Mouse (Mus musculus) hematopoietic multipotent progenitor cell, adult 10-12 weeks (in vitro differentiated cells): Measurements from ENCODE around the gene BC051665. TPM values are rescaled to one million over a fixed set of nuclear protein-coding genes. Genes with fewer than 3 reads are reported as not detected.

Source experiments
- polyA plus RNA-seq: library from polyadenylated mRNA; stranded (reverse); fragments of >175 nt; gene quantifications from 2 replicates; pipeline ENCODE4 v1.2.3, GENCODE M21; 2012; ENCODE audit warnings: low replicate concordance

Gene BC051665
- not detected in 2 replicates for polyA plus RNA-seq

DNA sequence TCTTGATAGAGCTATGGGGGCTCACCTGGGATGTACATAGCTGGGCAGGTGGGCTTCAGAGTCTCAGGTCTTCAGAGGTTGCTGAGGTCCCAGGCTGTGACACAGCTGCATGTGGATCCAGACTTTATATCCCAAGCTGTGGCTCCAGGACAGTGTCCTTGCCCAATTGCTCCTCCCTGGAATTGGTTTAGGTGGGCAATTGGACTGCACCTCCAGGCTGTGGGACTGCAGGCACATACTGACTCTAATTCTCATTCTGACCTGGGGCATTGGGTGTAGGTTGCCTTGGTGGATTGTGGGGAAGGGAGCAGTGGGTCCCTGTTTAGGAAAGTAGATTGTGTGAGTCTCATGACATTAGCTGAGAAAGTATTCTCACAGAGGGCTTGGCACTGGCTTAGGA lies at the start of gene BC051665:
Gene BC051665, minus strand, starts transcription at position 101 of the 400 bp plus-strand sequence.

DNA sequence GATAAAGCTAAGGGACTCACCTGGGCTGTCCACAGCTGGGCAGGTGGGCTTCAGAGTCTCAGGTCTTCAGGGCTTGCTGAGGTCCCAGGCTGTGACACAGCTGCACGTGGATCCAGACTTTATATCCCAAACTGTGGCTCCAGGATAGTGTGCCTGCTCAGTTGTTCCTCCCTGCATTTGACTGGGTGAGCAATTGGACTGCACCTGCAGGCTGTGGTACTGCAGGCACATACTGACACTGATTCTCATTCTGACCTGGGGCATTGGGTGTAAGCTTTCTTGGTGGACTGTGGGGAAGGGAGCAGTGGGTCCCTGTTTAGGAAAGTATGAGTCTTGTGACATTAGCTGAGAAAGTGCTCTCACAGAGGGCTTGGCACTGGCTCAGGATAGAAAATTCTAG lies 16.6 kb upstream of the BC051665 start, which contains the start of gene Ctsll3:
Gene Ctsll3, minus strand, starts transcription at position 101 of the 400 bp plus-strand sequence.

Other genes starting within 250 kb of the BC051665 start
- 1.7 and 1.8 TPM in 2 replicates for gene Dapk1, start 184.4 kb downstream of the BC051665 start, polyA plus RNA-seq
- gene Ctsll3, start 16.5 kb upstream of the BC051665 start, polyA plus RNA-seq: not detected in 2 replicates
- gene 4930486L24Rik, start 78.1 kb upstream of the BC051665 start, polyA plus RNA-seq: 0.85 TPM in 1 of 2 replicates, not detected in the other
- not detected in 2 replicates for gene Gm49392, start 110.5 kb upstream of the BC051665 start, polyA plus RNA-seq
- 0.29 and 0.31 TPM in 2 replicates for gene Ctla2b, start 111.1 kb upstream of the BC051665 start, polyA plus RNA-seq
- gene Tpbpb, start 118.5 kb upstream of the BC051665 start, polyA plus RNA-seq: not detected in 2 replicates
- not detected in 2 replicates for gene Gm49393, start 149.2 kb upstream of the BC051665 start, polyA plus RNA-seq
- 0.47 TPM in 1 of 2 replicates, not detected in the other for gene Gm49391, start 150.2 kb upstream of the BC051665 start, polyA plus RNA-seq
- 2.0 and 3.2 TPM in 2 replicates for gene Ctla2a, start 150.3 kb upstream of the BC051665 start, polyA plus RNA-seq
- gene Tpbpa, start 155.6 kb upstream of the BC051665 start, polyA plus RNA-seq: not detected in 2 replicates
- gene Ctsj, start 219.6 kb upstream of the BC051665 start, polyA plus RNA-seq: not detected in 2 replicates